Mouse (Mus musculus): ENCODE measurements at regions not wholly inside any gene's neighbourhood (a gene's known extent, or its start where the extent isn't known, plus 50 kb on each side); places are given as distances from the start of the nearest gene placed in this dataset.

- WGBS = 46% methylated on average over 8 of the region's 8 CpGs
- ATAC-seq = no peak
Measured at GRCm38 (mm10) chr10:17478761-17479632, 244.0 kb upstream of the Cited2 start.

GRCm38 (mm10) chr10:17482751-17483150 is 240.3 kb upstream of the Cited2 start:
- ATAC-seq = no peak
- Histone ChIP-seq H3K27ac (ENCODE audit: low read depth, low read length) (no peak overlapping the region), H3K4me3 (ENCODE audit: low read depth, low read length) (no peak overlapping the region), H3K9me3 (ENCODE audit: control insufficient read depth) (no peaks in the 10 kb centered on the region), H3K4me1 (replicated peaks; ENCODE audit: control insufficient read depth, insufficient read depth, low read length) (no peaks in the 10 kb centered on the region), H3K4me2 (replicated peaks; ENCODE audit: low read depth) (no peak overlapping the region), H3K9ac (ENCODE audit: low read depth, low read length) (no peak overlapping the region), H3K36me3 (ENCODE audit: control insufficient read depth, insufficient read depth) (no peaks in the 10 kb centered on the region), H3K27me3 (replicated peaks; ENCODE audit: control insufficient read depth, insufficient read depth, low read length) (no peaks in the 10 kb centered on the region)
- TF ChIP-seq CTCF (IDR thresholded peaks at IDR 0.05; ENCODE audit: low read depth) = no peak
- 57% methylated on average over 4 of the region's 4 CpGs for WGBS

More at GRCm38 (mm10) chr10:17478761-17479632, 244.0 kb upstream of the Cited2 start:
- Histone ChIP-seq H3K4me1 (replicated peaks; ENCODE audit: control insufficient read depth, insufficient read depth, low read length) (no peaks in the 10 kb centered on the region), H3K36me3 (ENCODE audit: control insufficient read depth, insufficient read depth) (no peaks in the 10 kb centered on the region), H3K4me3 (ENCODE audit: low read depth, low read length) (no peak overlapping the region), H3K4me2 (replicated peaks; ENCODE audit: low read depth) (no peak overlapping the region), H3K27ac (ENCODE audit: low read depth, low read length) (no peak overlapping the region), H3K9ac (ENCODE audit: low read depth, low read length) (no peak overlapping the region), H3K27me3 (replicated peaks; ENCODE audit: control insufficient read depth, insufficient read depth, low read length) (no peaks in the 10 kb centered on the region), H3K9me3 (ENCODE audit: control insufficient read depth) (no peaks in the 10 kb centered on the region)
- TF ChIP-seq CTCF (IDR thresholded peaks at IDR 0.05; ENCODE audit: low read depth) = no peak

- ATAC-seq = no peak
- no peak overlapping the region for H3K9ac ChIP-seq (ENCODE audit: low read depth, low read length)
- WGBS = 80% methylated on average over 5 of the region's 5 CpGs
Measured at GRCm38 (mm10) chr10:17485049-17485449, 238.0 kb upstream of the Cited2 start.

DNA sequence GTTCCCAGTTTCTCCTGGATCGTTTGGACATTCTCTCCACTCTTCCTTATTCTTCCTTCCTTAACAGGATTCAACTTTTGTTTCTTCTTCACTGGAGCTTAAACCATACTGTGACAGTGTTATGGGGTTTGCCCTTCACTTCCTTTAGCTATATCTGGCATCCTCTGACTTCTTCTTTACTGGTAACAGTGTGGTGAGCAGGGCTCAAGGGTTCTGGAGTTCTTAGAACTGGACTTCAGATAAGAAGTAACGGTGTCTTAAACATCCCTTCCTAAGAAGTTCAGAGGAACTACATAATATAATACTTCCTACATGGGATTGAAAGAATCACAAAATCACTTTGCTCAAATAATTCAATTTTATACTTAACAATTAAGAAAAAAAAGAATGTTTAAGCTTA is 237.5 kb upstream of the Cited2 start:
- no peak for TF ChIP-seq CTCF (IDR thresholded peaks at IDR 0.05; ENCODE audit: low read depth)
- 88% methylated on average over 2 of the region's 2 CpGs for WGBS
- Histone ChIP-seq H3K4me2 (replicated peaks; ENCODE audit: low read depth) (no peak overlapping the region), H3K4me3 (ENCODE audit: low read depth, low read length) (no peak overlapping the region), H3K27ac (ENCODE audit: low read depth, low read length) (no peak overlapping the region), H3K9ac (ENCODE audit: low read depth, low read length) (no peak overlapping the region), H3K9me3 (ENCODE audit: control insufficient read depth) (no peaks in the 10 kb centered on the region), H3K4me1 (replicated peaks; ENCODE audit: control insufficient read depth, insufficient read depth, low read length) (no peaks in the 10 kb centered on the region), H3K36me3 (ENCODE audit: control insufficient read depth, insufficient read depth) (no peaks in the 10 kb centered on the region), H3K27me3 (replicated peaks; ENCODE audit: control insufficient read depth, insufficient read depth, low read length) (no peaks in the 10 kb centered on the region)
- no peak for ATAC-seq

More at GRCm38 (mm10) chr10:17485049-17485449, 238.0 kb upstream of the Cited2 start:
- Histone ChIP-seq H3K4me2 (replicated peaks; ENCODE audit: low read depth) (no peak overlapping the region), H3K27ac (ENCODE audit: low read depth, low read length) (no peak overlapping the region), H3K27me3 (replicated peaks; ENCODE audit: control insufficient read depth, insufficient read depth, low read length) (no peaks in the 10 kb centered on the region), H3K4me1 (replicated peaks; ENCODE audit: control insufficient read depth, insufficient read depth, low read length) (no peaks in the 10 kb centered on the region), H3K36me3 (ENCODE audit: control insufficient read depth, insufficient read depth) (no peaks in the 10 kb centered on the region), H3K4me3 (ENCODE audit: low read depth, low read length) (no peak overlapping the region), H3K9me3 (ENCODE audit: control insufficient read depth) (no peaks in the 10 kb centered on the region)
- TF ChIP-seq CTCF (IDR thresholded peaks at IDR 0.05; ENCODE audit: low read depth) = no peak

DNA sequence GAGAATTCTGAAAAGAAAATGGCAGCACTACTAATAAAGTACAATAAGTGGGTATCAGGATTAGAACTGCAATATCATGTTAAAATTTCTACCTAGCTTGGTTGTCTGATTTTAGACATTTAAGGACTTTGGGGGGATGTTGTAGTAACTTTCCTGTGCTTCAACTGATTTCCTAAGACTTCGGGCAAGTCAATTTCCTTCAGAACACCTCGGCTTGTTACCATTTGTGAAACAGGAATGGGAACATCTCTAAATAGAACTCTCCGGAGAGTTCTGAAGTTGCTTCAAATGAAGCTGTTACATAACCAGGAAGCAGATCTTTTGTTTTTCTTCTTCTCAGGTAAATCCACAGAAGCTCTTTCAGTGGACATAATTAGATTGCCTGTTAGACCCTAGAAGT is 237.0 kb upstream of the Cited2 start:
- TF ChIP-seq CTCF (IDR thresholded peaks at IDR 0.05; ENCODE audit: low read depth) = no peak
- 88% methylated on average over 3 of the region's 3 CpGs for WGBS
- no peaks in the 10 kb centered on the region for H3K9me3 ChIP-seq (ENCODE audit: control insufficient read depth)
- ATAC-seq = no peak
- no peaks in the 10 kb centered on the region for H3K36me3 ChIP-seq (ENCODE audit: control insufficient read depth, insufficient read depth)
- no peak overlapping the region for H3K4me2 ChIP-seq (replicated peaks; ENCODE audit: low read depth)
- H3K27me3 ChIP-seq (replicated peaks; ENCODE audit: control insufficient read depth, insufficient read depth, low read length) = no peaks in the 10 kb centered on the region
- H3K4me1 ChIP-seq (replicated peaks; ENCODE audit: control insufficient read depth, insufficient read depth, low read length) = no peaks in the 10 kb centered on the region
- H3K4me3 ChIP-seq (ENCODE audit: low read depth, low read length) = no peak overlapping the region
- H3K27ac ChIP-seq (ENCODE audit: low read depth, low read length) = no peak overlapping the region
- H3K9ac ChIP-seq (ENCODE audit: low read depth, low read length) = no peak overlapping the region

- no peak overlapping the region for H3K27ac ChIP-seq (ENCODE audit: low read depth, low read length)
- no peak overlapping the region for H3K4me2 ChIP-seq (replicated peaks; ENCODE audit: low read depth)
- no peaks in the 10 kb centered on the region for H3K36me3 ChIP-seq (ENCODE audit: control insufficient read depth, insufficient read depth)
- H3K9ac ChIP-seq (ENCODE audit: low read depth, low read length) = no peak overlapping the region
- no peak for ATAC-seq
- 93% methylated on average over 5 of the region's 5 CpGs for WGBS
- no peak for TF ChIP-seq CTCF (IDR thresholded peaks at IDR 0.05; ENCODE audit: low read depth)
- no peaks in the 10 kb centered on the region for H3K27me3 ChIP-seq (replicated peaks; ENCODE audit: control insufficient read depth, insufficient read depth, low read length)
- no peaks in the 10 kb centered on the region for H3K9me3 ChIP-seq (ENCODE audit: control insufficient read depth)
- no peaks in the 10 kb centered on the region for H3K4me1 ChIP-seq (replicated peaks; ENCODE audit: control insufficient read depth, insufficient read depth, low read length)
- no peak overlapping the region for H3K4me3 ChIP-seq (ENCODE audit: low read depth, low read length)
Measured at GRCm38 (mm10) chr10:17487460-17487859, 235.6 kb upstream of the Cited2 start.
